Mouse (Mus musculus): Measurements from ENCODE around the gene Paox. TPM values are rescaled to one million over a fixed set of nuclear protein-coding genes. Genes with fewer than 3 reads are reported as not detected.

The Paox gene
- polyA plus RNA-seq, 1 experiment from 2014 or later, result 6.6 TPM

- no peak overlapping the region for H3K9ac ChIP-seq (replicated peaks; ENCODE audit: low read depth, low read length)
- H3K9me3 ChIP-seq (ENCODE audit: control insufficient read depth, low read length), result no peaks in the 10 kb centered on the region
- H3K36me3 ChIP-seq (ENCODE audit: control insufficient read depth, insufficient read depth), result no peaks in the 10 kb centered on the region
- no peaks in the 10 kb centered on the region for H3K27me3 ChIP-seq (replicated peaks; ENCODE audit: control insufficient read depth, insufficient read depth, low read length)
- no peak overlapping the region for H3K4me3 ChIP-seq (replicated peaks; ENCODE audit: low read length)
- no peak overlapping the region for H3K27ac ChIP-seq (ENCODE audit: low read length)
- no peak for ATAC-seq
- 83% methylated on average over 2 of the region's 2 CpGs for WGBS
- H3K4me2 ChIP-seq (ENCODE audit: low read length), result no peak overlapping the region
- H3K4me1 ChIP-seq (replicated peaks; ENCODE audit: control insufficient read depth, insufficient read depth, low read length), result no peaks in the 10 kb centered on the region
Measured at GRCm38 (mm10) chr7:140180692-140181091, 65.1 kb downstream of the Paox start.

GRCm38 (mm10) chr7:140184206-140184605 lies 68.6 kb downstream of the Paox start:
- Histone ChIP-seq H3K4me3 (replicated peaks; ENCODE audit: low read length) (no peak overlapping the region), H3K27ac (ENCODE audit: low read length) (no peak overlapping the region), H3K9ac (replicated peaks; ENCODE audit: low read depth, low read length) (no peak overlapping the region), H3K27me3 (replicated peaks; ENCODE audit: control insufficient read depth, insufficient read depth, low read length) (no peaks in the 10 kb centered on the region), H3K36me3 (ENCODE audit: control insufficient read depth, insufficient read depth) (no peaks in the 10 kb centered on the region), H3K4me2 (ENCODE audit: low read length) (no peak overlapping the region), H3K9me3 (ENCODE audit: control insufficient read depth, low read length) (no peaks in the 10 kb centered on the region), H3K4me1 (replicated peaks; ENCODE audit: control insufficient read depth, insufficient read depth, low read length) (no peaks in the 10 kb centered on the region)
- 88% methylated on average over 4 of the region's 4 CpGs for WGBS
- ATAC-seq, result no peak

Other genes starting within 250 kb of the Paox start
- gene Kndc1, start 221.1 kb upstream of the Paox start, polyA plus RNA-seq (2015; fragmentation: Nextera tagmentation; extraction: Ambion mirVana), result 4.0 and 7.7 TPM in 2 replicates
- gene Utf1, start 172.0 kb upstream of the Paox start, polyA plus RNA-seq (2015; fragmentation: Nextera tagmentation; extraction: Ambion mirVana), result not detected in 2 replicates
- gene 6430531B16Rik, start 137.0 kb upstream of the Paox start, polyA plus RNA-seq (2015; fragmentation: Nextera tagmentation; extraction: Ambion mirVana), result 0.62 and 0.87 TPM in 2 replicates
- gene Adam8, start 123.2 kb upstream of the Paox start, polyA plus RNA-seq (2015; fragmentation: Nextera tagmentation; extraction: Ambion mirVana), result 3.3 and 4.7 TPM in 2 replicates
- 54.5 and 62.0 TPM in 2 replicates for gene Zfp511, start 79.4 kb upstream of the Paox start, polyA plus RNA-seq (2015; fragmentation: Nextera tagmentation; extraction: Ambion mirVana)
- 72.7 and 76.3 TPM in 2 replicates for gene Tubgcp2, start 79.1 kb upstream of the Paox start, polyA plus RNA-seq (2015; fragmentation: Nextera tagmentation; extraction: Ambion mirVana)
- gene Msx3, start 66.7 kb upstream of the Paox start, polyA plus RNA-seq (2015; fragmentation: Nextera tagmentation; extraction: Ambion mirVana), result 0.62 and 1.7 TPM in 2 replicates
- gene Caly, start 33.3 kb upstream of the Paox start, polyA plus RNA-seq (2015; fragmentation: Nextera tagmentation; extraction: Ambion mirVana), result 116 and 179 TPM in 2 replicates
- gene Prap1, start 22.4 kb upstream of the Paox start, polyA plus RNA-seq (2015; fragmentation: Nextera tagmentation; extraction: Ambion mirVana), result not detected in 2 replicates
- gene Fuom, start 13.4 kb upstream of the Paox start, polyA plus RNA-seq (2015; fragmentation: Nextera tagmentation; extraction: Ambion mirVana), result 13.4 and 15.5 TPM in 2 replicates
- 107 and 119 TPM in 2 replicates for gene Echs1, start 677 bp downstream of the Paox start, polyA plus RNA-seq (2015; fragmentation: Nextera tagmentation; extraction: Ambion mirVana)
- 34.6 and 36.5 TPM in 2 replicates for gene Mtg1, start 21.8 kb downstream of the Paox start, polyA plus RNA-seq (2015; fragmentation: Nextera tagmentation; extraction: Ambion mirVana)
- 15.7 and 19.1 TPM in 2 replicates for gene Sprn, start 39.1 kb downstream of the Paox start, polyA plus RNA-seq (2015; fragmentation: Nextera tagmentation; extraction: Ambion mirVana)
- not detected in 2 replicates for gene Olfr522, start 49.0 kb downstream of the Paox start, polyA plus RNA-seq (2015; fragmentation: Nextera tagmentation; extraction: Ambion mirVana)
- not detected in 2 replicates for gene Olfr523, start 57.4 kb downstream of the Paox start, polyA plus RNA-seq (2015; fragmentation: Nextera tagmentation; extraction: Ambion mirVana)
- gene Olfr524, start 90.2 kb downstream of the Paox start, polyA plus RNA-seq (2015; fragmentation: Nextera tagmentation; extraction: Ambion mirVana), result not detected in 2 replicates
- gene Cd163l1, start 102.5 kb downstream of the Paox start, polyA plus RNA-seq (2015; fragmentation: Nextera tagmentation; extraction: Ambion mirVana), result not detected in 2 replicates
- not detected in 2 replicates for gene 5830411N06Rik, start 131.5 kb downstream of the Paox start, polyA plus RNA-seq (2015; fragmentation: Nextera tagmentation; extraction: Ambion mirVana)
- not detected in 2 replicates for gene Olfr525, start 205.1 kb downstream of the Paox start, polyA plus RNA-seq (2015; fragmentation: Nextera tagmentation; extraction: Ambion mirVana)
- gene Olfr527, start 218.2 kb downstream of the Paox start, polyA plus RNA-seq (2015; fragmentation: Nextera tagmentation; extraction: Ambion mirVana), result not detected in 2 replicates
- gene Olfr60, start 245.9 kb downstream of the Paox start, polyA plus RNA-seq (2015; fragmentation: Nextera tagmentation; extraction: Ambion mirVana), result not detected in 2 replicates